Mouse (Mus musculus): ENCODE measurements around the gene Rpp14. TPM values are rescaled to one million over a fixed set of nuclear protein-coding genes. Genes with fewer than 3 reads are reported as not detected.

Gene Rpp14
- polyA plus RNA-seq, 1 experiment, result 33.7 TPM

DNA sequence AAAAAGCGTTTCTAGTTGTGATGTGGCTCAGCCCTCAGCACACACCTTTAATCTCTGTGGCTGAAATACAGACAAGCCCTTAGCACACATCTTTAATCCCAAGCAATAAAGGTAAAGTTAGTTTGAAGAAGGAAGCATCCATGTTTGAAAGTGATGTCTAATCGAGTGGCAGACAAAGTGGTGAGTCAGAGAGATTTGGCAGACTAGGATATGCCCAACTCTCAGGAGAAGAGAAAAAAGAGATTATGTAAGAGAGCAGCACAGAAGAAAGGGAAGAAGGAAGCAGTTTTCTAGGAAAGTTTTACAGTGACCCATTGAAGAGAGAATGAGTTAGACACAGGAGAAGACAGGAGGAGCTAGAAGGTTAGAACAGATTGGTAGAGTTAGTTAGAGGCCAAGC, 8.8 kb downstream of the Rpp14 start:
- Histone ChIP-seq H3K36me3 (ENCODE audit: control insufficient read depth, insufficient read depth) (peaks cover 25% of the 10 kb centered on the region), H3K79me2 (ENCODE audit: control insufficient read depth, insufficient read depth) (no peaks in the 10 kb centered on the region), H3K79me3 (ENCODE audit: low read depth) (no peaks in the 10 kb centered on the region), H3ac (ENCODE audit: control insufficient read depth, insufficient read length, low read depth) (no peak overlapping the region), H3K4me3 (ENCODE audit: insufficient read depth, poor library complexity, severe bottlenecking) (no peak overlapping the region), H3K27me3 (ENCODE audit: control insufficient read depth, insufficient read depth, insufficient read length) (no peaks in the 10 kb centered on the region)
- TF ChIP-seq MYOG (IDR thresholded peaks at IDR 0.05; ENCODE audit: control insufficient read depth, extremely low read depth, insufficient read length) (no peak), CEBPB (IDR thresholded peaks at IDR 0.05; ENCODE audit: low read depth) (no peak), CTCF (IDR thresholded peaks at IDR 0.05; ENCODE audit: control insufficient read depth, insufficient read depth, insufficient read length) (no peak), USF1 (IDR thresholded peaks at IDR 0.05; ENCODE audit: low read depth) (no peak)

DNA sequence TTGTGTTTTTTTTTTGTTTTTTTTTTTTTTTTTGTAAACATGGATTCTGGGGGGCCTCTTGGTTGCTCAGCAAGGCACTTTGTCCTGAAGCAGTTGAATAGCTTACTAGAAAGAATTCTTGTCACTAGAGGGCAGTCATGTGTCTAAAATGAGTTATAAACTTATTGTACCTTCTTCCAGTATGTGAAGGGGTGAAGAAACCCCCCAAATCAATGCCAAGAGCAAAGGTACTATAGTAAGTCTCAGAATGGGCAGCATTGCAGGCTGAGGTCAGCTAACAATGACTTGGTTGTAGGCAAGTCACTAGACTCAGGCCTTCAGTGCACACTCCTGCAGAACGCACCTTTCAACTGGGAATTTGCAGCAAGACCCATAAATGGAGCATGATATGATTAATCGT, 12.4 kb downstream of the Rpp14 start:
- H3K79me2 ChIP-seq (ENCODE audit: control insufficient read depth, insufficient read depth), result no peaks in the 10 kb centered on the region
- no peaks in the 10 kb centered on the region for H3K27me3 ChIP-seq (ENCODE audit: control insufficient read depth, insufficient read depth, insufficient read length)
- H3K79me3 ChIP-seq (ENCODE audit: low read depth), result no peaks in the 10 kb centered on the region
- no peak overlapping the region for H3ac ChIP-seq (ENCODE audit: control insufficient read depth, insufficient read length, low read depth)
- no peak for TF ChIP-seq CEBPB (IDR thresholded peaks at IDR 0.05; ENCODE audit: low read depth)
- TF ChIP-seq MYOD1 (IDR thresholded peaks at IDR 0.05; ENCODE audit: control insufficient read depth, insufficient read length, low read depth), result no peak
- no peak for TF ChIP-seq CTCF (IDR thresholded peaks at IDR 0.05; ENCODE audit: control insufficient read depth, insufficient read depth, insufficient read length)
- no peak for TF ChIP-seq MYOG (IDR thresholded peaks at IDR 0.05; ENCODE audit: control insufficient read depth, extremely low read depth, insufficient read length)
- no peak for TF ChIP-seq USF1 (IDR thresholded peaks at IDR 0.05; ENCODE audit: low read depth)
- TF ChIP-seq FOSL1 (IDR thresholded peaks at IDR 0.05; ENCODE audit: insufficient read depth, low read length, poor library complexity, severe bottlenecking), result no peak
- TF ChIP-seq MAX (IDR thresholded peaks at IDR 0.05), result no peak
- H3K36me3 ChIP-seq (ENCODE audit: control insufficient read depth, insufficient read depth), result peaks cover 15% of the 10 kb centered on the region
- no peak overlapping the region for H3K4me3 ChIP-seq (ENCODE audit: insufficient read depth, poor library complexity, severe bottlenecking)

DNA sequence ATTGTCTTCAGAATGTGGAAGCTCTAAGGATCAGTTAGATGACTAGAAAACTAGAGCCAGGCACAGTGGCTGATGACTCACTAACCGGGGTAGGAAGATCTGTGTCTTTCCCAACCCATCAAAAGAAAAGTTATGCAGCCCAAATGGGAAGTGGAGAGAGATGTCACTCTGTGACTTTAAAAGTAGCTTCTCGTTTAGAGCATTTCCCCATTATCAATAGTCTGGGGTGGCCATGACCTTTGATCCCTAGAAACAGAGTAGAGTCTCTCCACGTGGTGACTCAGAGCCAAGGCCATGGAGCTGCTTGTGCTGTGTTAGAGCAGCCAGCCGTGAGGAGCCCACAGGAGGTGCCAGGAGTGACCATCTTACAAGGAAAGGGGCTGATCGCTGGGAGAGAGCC, 13.3 kb downstream of the Rpp14 start:
- Histone ChIP-seq H3ac (ENCODE audit: control insufficient read depth, insufficient read length, low read depth) (no peak overlapping the region), H3K27me3 (ENCODE audit: control insufficient read depth, insufficient read depth, insufficient read length) (no peaks in the 10 kb centered on the region), H3K4me3 (ENCODE audit: insufficient read depth, poor library complexity, severe bottlenecking) (no peak overlapping the region), H3K79me3 (ENCODE audit: low read depth) (no peaks in the 10 kb centered on the region), H3K36me3 (ENCODE audit: control insufficient read depth, insufficient read depth) (peaks cover 15% of the 10 kb centered on the region), H3K79me2 (ENCODE audit: control insufficient read depth, insufficient read depth) (peaks cover under 1% of the 10 kb centered on the region)
- no peak for TF ChIP-seq CEBPB (IDR thresholded peaks at IDR 0.05; ENCODE audit: low read depth)

DNA sequence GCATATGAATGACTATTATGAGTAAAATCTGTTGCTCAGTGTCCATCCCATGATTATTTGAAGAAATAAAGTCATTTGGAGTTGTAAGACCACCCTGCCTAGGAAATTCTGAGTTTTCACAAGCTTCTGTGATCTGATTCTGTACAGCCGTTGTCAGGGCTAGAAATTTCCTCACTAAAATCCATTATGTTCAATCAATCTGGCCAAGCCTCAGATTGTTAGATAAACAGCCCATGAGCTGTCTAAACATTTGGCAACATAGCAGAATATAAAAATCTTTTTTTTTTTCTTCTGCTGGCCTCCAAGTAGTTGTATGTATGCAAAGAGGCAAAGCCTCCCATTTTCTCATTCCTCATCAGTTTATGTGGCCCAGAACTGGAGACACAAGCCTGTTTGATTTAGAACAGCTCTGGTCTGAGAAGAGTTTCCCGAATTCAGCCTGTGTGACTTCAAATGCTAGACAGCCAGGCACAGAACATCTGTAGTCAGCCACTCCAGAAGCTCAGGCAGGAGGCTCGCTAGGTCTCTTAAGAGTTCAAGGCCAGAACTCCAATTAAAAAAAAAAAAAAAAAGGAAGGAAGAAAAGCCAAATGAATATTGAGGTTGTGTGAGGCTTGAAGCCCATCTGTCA, 14.9 kb downstream of the Rpp14 start:
- TF ChIP-seq MYOG (IDR thresholded peaks at IDR 0.05; ENCODE audit: control insufficient read depth, extremely low read depth, insufficient read length) (no peak), CTCF (IDR thresholded peaks at IDR 0.05; ENCODE audit: control insufficient read depth, insufficient read depth, insufficient read length) (no peak), CEBPB (IDR thresholded peaks at IDR 0.05; ENCODE audit: low read depth) (no peak), FOSL1 (IDR thresholded peaks at IDR 0.05; ENCODE audit: insufficient read depth, low read length, poor library complexity, severe bottlenecking) (no peak), USF1 (IDR thresholded peaks at IDR 0.05; ENCODE audit: low read depth) (no peak), MAX (IDR thresholded peaks at IDR 0.05) (no peak), MYOD1 (IDR thresholded peaks at IDR 0.05; ENCODE audit: control insufficient read depth, insufficient read length, low read depth) (no peak)
- no peak overlapping the region for H3ac ChIP-seq (ENCODE audit: control insufficient read depth, insufficient read length, low read depth)

DNA sequence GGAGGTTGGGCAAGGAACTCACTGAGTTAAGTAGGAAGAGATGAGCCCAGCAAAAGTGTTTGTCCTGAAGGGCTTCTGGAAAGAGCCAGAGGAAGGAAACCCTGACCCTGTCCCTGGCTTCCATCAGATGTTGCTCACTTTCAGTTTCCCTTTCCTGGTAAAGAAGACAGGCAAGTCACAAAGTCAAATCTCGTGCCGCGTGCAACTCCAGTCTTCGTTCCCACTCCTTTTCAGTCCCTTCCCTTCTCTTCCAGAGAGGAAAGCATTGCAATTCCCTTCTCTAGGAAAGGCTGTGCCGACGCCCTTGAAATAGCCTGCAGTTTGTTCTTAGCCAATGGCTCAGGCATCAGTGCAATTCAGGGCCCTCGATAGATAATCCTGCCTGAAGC, 15.4 kb downstream of the Rpp14 start:
- Histone ChIP-seq H3ac (ENCODE audit: control insufficient read depth, insufficient read length, low read depth) (no peak overlapping the region), H3K4me3 (ENCODE audit: insufficient read depth, poor library complexity, severe bottlenecking) (no peak overlapping the region), H3K79me2 (ENCODE audit: control insufficient read depth, insufficient read depth) (peaks cover 13% of the 10 kb centered on the region), H3K36me3 (ENCODE audit: control insufficient read depth, insufficient read depth) (peaks cover 5% of the 10 kb centered on the region), H3K27me3 (ENCODE audit: control insufficient read depth, insufficient read depth, insufficient read length) (no peaks in the 10 kb centered on the region), H3K79me3 (ENCODE audit: low read depth) (no peaks in the 10 kb centered on the region)
- no peak for TF ChIP-seq CTCF (IDR thresholded peaks at IDR 0.05; ENCODE audit: control insufficient read depth, insufficient read depth, insufficient read length)
- no peak for TF ChIP-seq USF1 (IDR thresholded peaks at IDR 0.05; ENCODE audit: low read depth)
- no peak for TF ChIP-seq FOSL1 (IDR thresholded peaks at IDR 0.05; ENCODE audit: insufficient read depth, low read length, poor library complexity, severe bottlenecking)
- no peak for TF ChIP-seq MYOG (IDR thresholded peaks at IDR 0.05; ENCODE audit: control insufficient read depth, extremely low read depth, insufficient read length)
- no peak for TF ChIP-seq MAX (IDR thresholded peaks at IDR 0.05)
- TF ChIP-seq CEBPB (IDR thresholded peaks at IDR 0.05; ENCODE audit: low read depth), result no peak
- TF ChIP-seq MYOD1 (IDR thresholded peaks at IDR 0.05; ENCODE audit: control insufficient read depth, insufficient read length, low read depth), result no peak

More for the DNA sequence above, 14.9 kb downstream of the Rpp14 start:
- peaks cover 10% of the 10 kb centered on the region for H3K36me3 ChIP-seq (ENCODE audit: control insufficient read depth, insufficient read depth)
- no peaks in the 10 kb centered on the region for H3K79me3 ChIP-seq (ENCODE audit: low read depth)
- H3K27me3 ChIP-seq (ENCODE audit: control insufficient read depth, insufficient read depth, insufficient read length), result no peaks in the 10 kb centered on the region
- H3K79me2 ChIP-seq (ENCODE audit: control insufficient read depth, insufficient read depth), result peaks cover 13% of the 10 kb centered on the region
- no peak overlapping the region for H3K4me3 ChIP-seq (ENCODE audit: insufficient read depth, poor library complexity, severe bottlenecking)

DNA sequence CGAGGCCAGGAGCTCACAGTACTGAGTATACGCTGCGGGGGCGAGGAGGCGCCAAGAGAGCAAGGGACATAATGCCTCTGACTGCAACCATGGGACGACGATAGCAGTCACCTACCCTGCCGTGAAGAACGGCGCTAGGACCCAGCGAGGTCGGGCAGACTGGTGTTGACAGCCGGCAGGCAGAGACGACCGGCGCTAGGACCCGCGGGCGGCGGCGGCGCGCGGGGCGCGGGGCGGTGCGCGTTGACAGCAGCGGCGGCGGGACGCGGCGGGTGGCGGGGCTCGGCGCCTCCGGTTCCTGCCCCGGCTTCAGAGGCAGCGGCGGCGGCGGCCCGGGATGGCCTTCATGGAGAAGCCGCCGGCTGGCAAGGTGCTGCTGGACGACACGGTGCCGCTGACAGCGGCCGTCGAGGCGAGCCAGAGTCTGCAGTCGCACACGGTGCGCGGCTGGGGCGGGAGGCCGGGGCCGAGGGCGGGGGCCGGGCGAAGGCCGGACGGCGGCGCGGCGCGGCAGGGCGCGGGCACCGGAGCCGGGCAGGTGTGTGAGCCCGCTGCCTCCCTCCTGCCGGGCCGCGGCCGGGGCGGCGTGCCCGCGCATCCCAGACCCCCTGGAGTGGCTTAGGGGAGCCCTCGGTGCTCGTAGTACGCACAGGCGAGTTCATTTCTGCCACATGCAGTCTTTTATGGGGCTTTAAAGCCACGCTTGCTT, 18.0 kb downstream of the Rpp14 start, which contains the start of gene Pxk:
Pxk (plus strand) TSS at position 234 of the 709 bp plus-strand sequence.
- Histone ChIP-seq H3ac (ENCODE audit: control insufficient read depth, insufficient read length, low read depth) (peak within 1 kb of the TSS; percentile 83), H3K79me3 (ENCODE audit: low read depth) (peaks cover 2% of the 10 kb centered on the region), H3K27me3 (ENCODE audit: control insufficient read depth, insufficient read depth, insufficient read length) (no peaks in the 10 kb centered on the region), H3K4me3 (ENCODE audit: insufficient read depth, poor library complexity, severe bottlenecking) (peak within 1 kb of the TSS; percentile 35), H3K36me3 (ENCODE audit: control insufficient read depth, insufficient read depth) (no peaks in the 10 kb centered on the region), H3K79me2 (ENCODE audit: control insufficient read depth, insufficient read depth) (peaks cover 13% of the 10 kb centered on the region)
- TF ChIP-seq FOSL1 (IDR thresholded peaks at IDR 0.05; ENCODE audit: insufficient read depth, low read length, poor library complexity, severe bottlenecking), result no peak
- TF ChIP-seq CTCF (IDR thresholded peaks at IDR 0.05; ENCODE audit: control insufficient read depth, insufficient read depth, insufficient read length), result no peak
- TF ChIP-seq USF1 (IDR thresholded peaks at IDR 0.05; ENCODE audit: low read depth), result no peak
- TF ChIP-seq MAX (IDR thresholded peaks at IDR 0.05), result peak; percentile 30

Measured in C2C12 (cell line).